13 mouse cellular contexts compared by ENCODE assay signal in genomic region chr12:53421701-53422100, GRCm38 (mm10).
A peak's percentile ranks its signal among the peaks of the same experiment; 100 is the strongest.
DNase-seq lines count a peak whose midpoint lies in the region; ATAC-seq lines count a peak whose summit lies in the region.
"Had no signal": no experiment of that assay in that cellular context is flagged by ENCODE, and none has a peak within 500 bp of the region (broad histone marks: within the 10 kb centered on the region; RNA-seq: fewer than 3 reads in every experiment).

No protein-coding gene starts in this region.

- DNase-seq in heart, adult 8-10 months (ENCODE audit: low spot score): peak; percentile 27
- no peak for DNase-seq in heart, postnatal 36 days
- DNase-seq in lung, postnatal 25 days (ENCODE audit: low spot score): peak; percentile 2
- DNase-seq in lung, postnatal 14 days: no peak
- peak; percentile 91 for DNase-seq in NIH3T3 (ENCODE audit: low read depth)
- DNase-seq in skeletal muscle tissue, adult 2 months (ENCODE audit: low read depth, low spot score): peak; percentile 17
- DNase-seq: gastrocnemius, postnatal 10 days; kidney, adult 2 months; kidney, postnatal 25 days; thymus, adult 18-20 months had no signal

- ATAC-seq in inflammation-experienced regulatory T-cells, adult 6 months: no peak
- ATAC-seq: hindbrain, postnatal 0 days; midbrain, embryonic 13.5 days had no signal

- intact Hi-C loops in heart, postnatal 36 days (cut with DNase I): no loop called here

Comparison
In these comparisons a context has a peak if more than half of its experiments do, and no peak if none do; other contexts are left out.
1. DNase-seq: peak in heart, adult 8-10 months (single experiment), lung, postnatal 25 days (single experiment), NIH3T3 (single experiment) and skeletal muscle tissue, adult 2 months (single experiment); none in heart, postnatal 36 days (0 of 2) and lung, postnatal 14 days (single experiment).